Mouse (Mus musculus): ENCODE measurements around the gene Nab1. TPM values are rescaled to one million over a fixed set of nuclear protein-coding genes. Genes with fewer than 3 reads are reported as not detected.

Nab1 gene
- 10 to 100 TPM; 31.5 to 34.1 TPM for total RNA-seq (2023)

GRCm38 (mm10) chr1:52500314-52500981 lies at the start of gene Nab1:
Gene Nab1 (minus strand): TSS chr1:52500679.

Other genes starting within 250 kb of the Nab1 start
- gene Nemp2, start 130.0 kb upstream of the Nab1 start, total RNA-seq (2023): 1 to 10 TPM; 8.7 to 8.9 TPM
- gene Mfsd6, start 226.8 kb upstream of the Nab1 start, total RNA-seq (2023): 10 to 100 TPM; 40.4 to 48.5 TPM